Mouse (Mus musculus) MEL (cell line): ENCODE results near the gene Nell1. TPM values are rescaled to one million over a fixed set of nuclear protein-coding genes. Genes with fewer than 3 reads are reported as not detected.

ENCODE experiments used
- DNase-seq: peaks from one replicate; pipeline ENCODE4 v3.0.0; 2011; ENCODE audit warnings: low read depth, low spot score
- H3K27ac ChIP-seq: 2 replicates; pipeline ENCODE4 v1.5.1; 2012; ENCODE audit warnings: low read depth, mild to moderate bottlenecking, control low read depth, low read length, moderate library complexity; ENCODE audit not compliant: control insufficient read depth
- H3K27me3 ChIP-seq, 2 experiments: fragments of 150-350 bp in 1 of 2; sonication (generic) in 1 of 2; 2 replicates each; pipeline ENCODE4 v1.6.1; 2012; ENCODE audit warnings: low read length in 2 of 2, mild to moderate bottlenecking in 2 of 2, improper control_type of control experiment in 1 of 2, moderate library complexity in 1 of 2; ENCODE audit not compliant: insufficient read depth in 2 of 2, control insufficient read depth in 1 of 2
- H3K36me3 ChIP-seq, 2 experiments: 2 replicates each; pipeline ENCODE4 v1.6.1; 2012 to 2014; ENCODE audit warnings: low read length in 2 of 2, improper control_type of control experiment in 1 of 2, inconsistent platforms in 1 of 2, mild to moderate bottlenecking in 1 of 2; ENCODE audit not compliant: insufficient read depth in 2 of 2, control insufficient read depth in 1 of 2
- H3K4me1 ChIP-seq, 2 experiments: fragments of 150-350 bp in 1 of 2; sonication (generic) in 1 of 2; 2 replicates each; pipeline ENCODE4 v1.6.1; 2012; ENCODE audit warnings: low read length in 2 of 2, improper control_type of control experiment in 1 of 2, mild to moderate bottlenecking in 1 of 2; ENCODE audit not compliant: insufficient read depth in 2 of 2, control insufficient read depth in 1 of 2
- H3K4me3 ChIP-seq, 2 experiments: fragments of 150-350 bp in 1 of 2; sonication (generic) in 1 of 2; 2 replicates each; pipeline ENCODE4 v1.5.1; 2012; ENCODE audit warnings: low read depth in 2 of 2, low read length in 2 of 2, mild to moderate bottlenecking in 2 of 2, moderate library complexity in 2 of 2, control low read depth in 1 of 2, improper control_type of control experiment in 1 of 2; ENCODE audit not compliant: control insufficient read depth in 1 of 2, insufficient read depth in 1 of 2
- H3K79me2 ChIP-seq: 2 replicates; pipeline ENCODE4 v1.6.1; 2012; ENCODE audit warnings: mild to moderate bottlenecking, low read length, moderate library complexity; ENCODE audit not compliant: control insufficient read depth, poor library complexity, insufficient read depth
- H3K9ac ChIP-seq: 2 replicates; pipeline ENCODE4 v1.6.1; 2012; ENCODE audit warnings: low read depth, mild to moderate bottlenecking, control low read depth, low read length, moderate library complexity; ENCODE audit not compliant: control insufficient read depth, poor library complexity, severe bottlenecking
- H3K9me3 ChIP-seq: fragments of 150-350 bp; sonication (generic); replicated peaks from 2 replicates; pipeline ENCODE4 v1.6.1; 2012; ENCODE audit warnings: mild to moderate bottlenecking, low read length, improper control_type of control experiment, moderate library complexity; ENCODE audit not compliant: insufficient read depth
- CHD2 ChIP-seq: IDR thresholded peaks from 2 replicates; pipeline ENCODE4 v1.6.1; 2011; ENCODE audit warnings: low read length, improper control_type of control experiment
- E2F4 ChIP-seq: IDR thresholded peaks from 2 replicates; pipeline ENCODE4 v1.6.1; 2011; ENCODE audit warnings: low read depth, low read length, improper control_type of control experiment, borderline replicate concordance
- EP300 ChIP-seq, 2 experiments: IDR thresholded peaks; 2 replicates each; pipeline ENCODE4 v1.6.1; 2011; ENCODE audit warnings: improper control_type of control experiment in 2 of 2, low read length in 2 of 2, low read depth in 1 of 2, mild to moderate bottlenecking in 1 of 2
- GATA1 ChIP-seq: IDR thresholded peaks from 2 replicates; pipeline ENCODE4 v1.6.1; 2011; ENCODE audit warnings: low read depth, low read length, improper control_type of control experiment
- KAT2A ChIP-seq: conservative IDR thresholded peaks from 2 replicates; pipeline ENCODE4 v1.6.1; 2012; ENCODE audit warnings: low read depth, low read length, improper control_type of control experiment, inconsistent platforms
- MAX ChIP-seq: IDR thresholded peaks from 2 replicates; pipeline ENCODE4 v1.6.1; 2011; ENCODE audit warnings: low read length, improper control_type of control experiment
- MAZ ChIP-seq: IDR thresholded peaks from 2 replicates; pipeline ENCODE4 v1.6.1; 2012; ENCODE audit warnings: low read depth, mild to moderate bottlenecking, inconsistent platforms, low read length, improper control_type of control experiment
- MEF2A ChIP-seq: IDR thresholded peaks from 2 replicates; pipeline ENCODE4 v1.6.1; 2014; ENCODE audit warnings: low read depth, mild to moderate bottlenecking, inconsistent platforms, low read length, improper control_type of control experiment; ENCODE audit not compliant: poor library complexity, insufficient replicate concordance, severe bottlenecking; ENCODE audit errors: extremely low read depth
- MXI1 ChIP-seq: IDR thresholded peaks from 2 replicates; pipeline ENCODE4 v1.6.1; 2011; ENCODE audit warnings: mild to moderate bottlenecking, low read depth, low read length, improper control_type of control experiment
- NRF1 ChIP-seq: IDR thresholded peaks from 2 replicates; pipeline ENCODE4 v1.6.1; 2014; ENCODE audit warnings: low read depth, mild to moderate bottlenecking, inconsistent platforms, low read length, improper control_type of control experiment, moderate library complexity; ENCODE audit not compliant: poor library complexity, insufficient read depth, severe bottlenecking
- POLR2AphosphoS2 ChIP-seq: IDR thresholded peaks from 2 replicates; pipeline ENCODE4 v1.6.1; 2011; ENCODE audit warnings: low read length, improper control_type of control experiment
- POLR2AphosphoS5 ChIP-seq: IDR thresholded peaks from 2 replicates; pipeline ENCODE4 v1.6.1; 2012; ENCODE audit warnings: low read depth, borderline replicate concordance, mild to moderate bottlenecking, inconsistent platforms, low read length, moderate library complexity, mixed read lengths
- RAD21 ChIP-seq: IDR thresholded peaks from 2 replicates; pipeline ENCODE4 v1.6.1; 2011; ENCODE audit warnings: mild to moderate bottlenecking, low read depth, low read length, improper control_type of control experiment
- SIN3A ChIP-seq: IDR thresholded peaks from 2 replicates; pipeline ENCODE4 v1.6.1; 2012; ENCODE audit warnings: low read length, improper control_type of control experiment, inconsistent platforms
- UBTF ChIP-seq: IDR thresholded peaks from 2 replicates; pipeline ENCODE4 v1.6.1; 2012; ENCODE audit warnings: low read depth, mild to moderate bottlenecking, inconsistent platforms, low read length, improper control_type of control experiment, moderate library complexity, borderline replicate concordance; ENCODE audit not compliant: insufficient read depth
- ZNF384 ChIP-seq: IDR thresholded peaks from 2 replicates; pipeline ENCODE4 v1.6.1; 2012; ENCODE audit warnings: low read depth, mild to moderate bottlenecking, inconsistent platforms, low read length, improper control_type of control experiment
- polyA plus RNA-seq, 2 experiments: library from polyadenylated mRNA; stranded (reverse) in 1 of 2; unstranded in 1 of 2; fragments of >175 nt in 1 of 2; fragments of >200 nt in 1 of 2; gene quantifications; 2 replicates each; pipeline versions ENCODE4 v1.2.1 to v1.2.4; 2012; ENCODE audit warnings: low replicate concordance in 2 of 2, low read depth in 1 of 2; ENCODE audit not compliant: insufficient read length in 2 of 2, insufficient read depth in 1 of 2, missing spikeins in 1 of 2
- total RNA-seq: library from RNA; depleted of rRNA; stranded (reverse); fragments of 300-350 nt; gene quantifications from 2 replicates; pipeline ENCODE4 v1.2.3, GENCODE M21; 2012

The Nell1 gene
- total and polyA plus RNA-seq, 3 experiments, result not detected

DNA sequence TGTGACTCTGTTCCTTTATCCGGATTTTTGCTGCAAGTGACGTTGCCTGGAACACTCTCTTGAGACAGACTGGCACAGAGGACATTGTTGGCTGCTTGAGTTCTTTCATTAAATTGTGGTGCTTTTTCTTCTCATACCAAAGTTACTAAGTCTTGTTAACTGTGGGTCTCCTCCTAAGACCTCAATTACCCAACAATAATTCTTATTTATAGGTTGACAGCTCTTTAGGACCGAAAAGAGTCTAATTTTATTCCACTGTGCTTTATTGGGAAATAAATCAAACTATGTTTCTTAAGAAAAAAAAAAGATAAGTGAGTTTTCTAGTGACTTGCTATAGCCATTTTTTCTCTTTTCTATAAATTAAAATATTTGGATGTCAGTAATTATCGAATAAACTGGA is 472.7 kb downstream of the Nell1 start:
- Histone ChIP-seq H3K27ac (no peak overlapping the region), H3K36me3 (no peaks in the 10 kb centered on the region), H3K27me3 (no peaks in the 10 kb centered on the region), H3K79me2 (no peaks in the 10 kb centered on the region), H3K4me1 (no peaks in the 10 kb centered on the region), H3K9ac (no peak overlapping the region), H3K9me3 (no peaks in the 10 kb centered on the region), H3K4me3 (no peak overlapping the region)
- DNase-seq, result no peak
- TF ChIP-seq POLR2AphosphoS2 (no peak), MAZ (no peak), UBTF (no peak), MAX (no peak), ZNF384 (no peak)

DNA sequence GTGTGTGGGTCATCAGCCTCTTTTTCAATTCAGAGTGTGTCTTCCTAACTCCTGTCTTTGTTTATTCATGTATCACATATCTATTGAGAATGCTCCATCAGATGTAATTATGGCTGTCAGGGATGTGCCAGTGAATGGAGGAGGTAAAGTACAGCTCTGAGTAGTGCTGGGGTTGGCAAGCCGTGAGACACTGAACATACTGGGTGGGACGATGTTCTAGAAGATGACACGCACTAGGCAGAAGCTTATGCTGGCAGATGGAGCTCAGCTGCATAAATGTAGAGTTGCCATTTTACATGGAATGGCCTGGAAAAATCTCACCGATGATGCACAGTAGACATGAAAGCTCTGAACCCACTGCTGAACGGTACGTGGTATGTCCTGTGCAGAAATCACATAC is 493.1 kb downstream of the Nell1 start:
- no peaks in the 10 kb centered on the region for H3K4me1 ChIP-seq
- no peak for DNase-seq
- H3K36me3 ChIP-seq, result no peaks in the 10 kb centered on the region
- no peak for TF ChIP-seq E2F4
- no peak for TF ChIP-seq CHD2
- no peak for TF ChIP-seq GATA1
- TF ChIP-seq, all 39 proteins: peak for 0
- no peak overlapping the region for H3K4me3 ChIP-seq
- H3K27ac ChIP-seq, result no peak overlapping the region
- H3K79me2 ChIP-seq, result no peaks in the 10 kb centered on the region
- no peaks in the 10 kb centered on the region for H3K27me3 ChIP-seq
- no peaks in the 10 kb centered on the region for H3K9me3 ChIP-seq
- no peak overlapping the region for H3K9ac ChIP-seq

DNA sequence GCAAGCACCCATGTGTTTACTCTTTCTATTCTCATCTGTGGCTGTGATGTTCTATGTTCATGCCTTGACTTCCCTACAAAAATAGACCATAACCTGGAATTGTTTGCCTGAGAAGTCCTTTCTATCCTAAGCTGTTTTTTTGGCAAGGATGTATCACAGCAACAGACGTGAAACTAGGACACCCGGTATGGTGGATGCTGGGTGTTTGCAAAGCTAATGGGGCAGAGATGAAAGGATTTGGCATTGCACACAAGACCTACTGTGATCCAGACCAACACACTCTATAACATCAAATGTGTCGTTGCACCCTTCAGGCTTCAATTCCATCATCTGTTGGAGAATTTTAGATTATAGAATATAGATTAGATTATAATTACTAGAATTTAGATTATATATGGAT is 495.9 kb downstream of the Nell1 start:
- Histone ChIP-seq H3K9ac (no peak overlapping the region), H3K9me3 (no peaks in the 10 kb centered on the region), H3K4me1 (no peaks in the 10 kb centered on the region), H3K79me2 (no peaks in the 10 kb centered on the region)
- DNase-seq, result no peak
- TF ChIP-seq MAX (no peak), MXI1 (no peak), KAT2A (no peak), SIN3A (no peak), MEF2A (no peak), NRF1 (no peak), GATA1 (no peak), E2F4 (no peak), EP300 (IDR thresholded peaks at IDR 0.05; ENCODE audit: low read depth in 1 of 2, low read length in 2 of 2) (no peak), RAD21 (no peak), POLR2AphosphoS5 (no peak)
- TF ChIP-seq, all 39 proteins: peak for 0
- Histone ChIP-seq H3K27ac (no peak overlapping the region), H3K36me3 (no peaks in the 10 kb centered on the region), H3K4me3 (no peak overlapping the region), H3K27me3 (no peaks in the 10 kb centered on the region)
